Mouse (Mus musculus) sigmoid colon, adult 10 weeks (tissue): ENCODE measurements around the gene Shmt2. TPM values are rescaled to one million over a fixed set of nuclear protein-coding genes. Genes with fewer than 3 reads are reported as not detected.

Source experiments
- polyA plus RNA-seq: library from polyadenylated mRNA; stranded (reverse); fragments of 350-450 nt; fragmentation: Illumina TruSeq; extraction: RNeasy Lipid Tissue Mini Kit (QIAGEN cat#74804); gene quantifications from one replicate; pipeline ENCODE4 v1.2.3, GENCODE M21; 2014; ENCODE audit warnings: low read depth, low replicate concordance

Shmt2 gene
- 0.91 TPM for polyA plus RNA-seq

GRCm38 (mm10) chr10:127522088-127522581, at the start of gene Shmt2:
TSS of gene Shmt2 (minus strand) at chr10:127522444.

DNA sequence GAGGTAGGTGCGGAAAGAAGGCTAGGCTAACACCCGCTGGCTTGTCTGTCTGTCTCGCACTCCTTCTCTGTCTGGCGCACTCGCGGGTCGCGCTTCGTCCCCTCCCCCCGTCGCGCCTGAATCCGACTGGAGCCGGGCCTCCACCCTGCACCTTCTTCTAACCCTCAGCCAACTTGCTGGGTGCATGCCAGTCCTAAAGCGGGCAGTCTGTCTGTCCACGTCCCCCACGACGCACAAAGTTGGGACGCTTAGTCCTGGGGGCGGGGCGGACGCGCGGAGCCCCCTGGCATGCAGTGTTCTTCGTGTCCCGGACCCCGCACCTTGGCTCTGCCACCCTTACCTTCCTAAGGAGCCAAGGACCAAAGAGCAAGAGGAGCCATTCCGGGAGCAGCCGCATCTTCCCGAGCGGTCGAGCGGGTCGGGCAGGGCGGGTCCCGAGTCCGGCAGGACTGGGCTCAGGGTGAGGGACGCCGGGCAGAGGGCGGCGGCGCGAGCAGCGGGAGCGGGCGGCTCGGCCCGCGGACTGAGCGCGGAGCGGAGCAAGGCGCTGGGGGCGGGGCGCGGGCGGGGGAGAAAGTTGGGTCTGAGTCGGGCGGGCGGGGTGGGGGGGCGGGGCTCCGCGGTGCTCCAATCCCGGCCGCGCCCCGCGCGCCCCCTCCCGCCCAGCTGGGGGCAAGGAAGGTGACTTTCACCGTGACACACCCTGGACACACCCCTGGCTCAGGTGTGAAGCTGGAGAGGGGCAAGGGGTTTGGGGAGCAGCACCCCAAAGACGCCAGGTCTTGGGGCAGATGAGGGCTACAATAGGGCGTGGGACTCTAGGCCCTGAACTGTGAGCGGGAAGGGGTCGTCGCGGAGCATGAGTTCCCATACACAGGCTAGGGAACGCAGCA, 12.0 kb upstream of the Shmt2 start, which contains the start of gene Nxph4:
TSS of gene Nxph4 (minus strand) at position 524 of the 893 bp plus-strand sequence.

GRCm38 (mm10) chr10:127514764-127515163, 7.5 kb downstream of the Shmt2 start, which contains the start of gene Ndufa4l2:
TSS of gene Ndufa4l2 (plus strand) at chr10:127514967.

DNA sequence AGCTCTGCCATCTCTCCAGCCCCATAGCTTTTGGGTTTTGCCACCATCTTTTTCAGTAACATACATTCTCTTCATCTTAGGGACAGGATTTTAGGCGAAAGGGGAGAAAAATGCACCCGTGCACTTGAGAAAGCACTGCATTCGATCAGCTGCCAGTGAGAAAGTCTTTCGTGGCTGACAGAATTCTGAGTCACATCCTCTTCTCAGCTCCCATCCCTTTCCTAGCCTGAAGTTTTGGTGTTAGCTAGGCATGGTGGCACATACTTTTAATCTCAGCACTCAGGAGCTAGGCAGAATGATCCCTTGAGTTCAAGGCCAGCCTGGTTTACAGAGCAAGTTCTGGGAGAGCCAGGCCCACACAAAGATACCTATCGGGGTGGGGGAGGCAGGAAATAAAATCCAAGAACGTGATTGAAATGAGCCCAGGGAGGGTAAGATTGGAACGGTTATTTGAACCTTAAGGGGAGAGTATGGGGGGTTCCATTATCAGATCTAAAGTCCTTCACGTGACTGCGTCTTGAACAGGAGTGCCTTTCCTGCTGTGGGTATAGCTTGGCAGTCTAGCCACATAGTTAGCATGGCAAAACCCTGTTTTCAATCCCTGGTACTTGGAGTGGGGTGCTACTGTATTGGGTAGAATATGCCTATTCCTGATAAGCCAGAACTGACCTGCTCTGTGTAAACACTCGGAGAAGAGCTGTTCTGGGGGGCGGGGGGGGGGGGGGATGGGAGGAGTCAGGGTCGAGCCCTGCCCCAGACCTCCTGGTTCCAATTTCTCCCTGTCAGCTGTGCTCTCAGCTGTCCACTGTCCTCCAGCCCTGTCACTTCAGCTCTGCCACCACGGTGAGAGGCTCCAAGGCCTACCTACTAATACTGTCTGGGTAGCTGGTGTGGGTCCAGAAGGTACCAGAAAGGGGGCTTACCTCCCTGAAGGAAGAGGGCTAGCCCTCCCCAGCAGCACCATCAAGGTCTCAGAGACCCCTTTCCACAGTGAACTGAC, 21.1 kb downstream of the Shmt2 start, which contains the start of gene Stac3:
TSS of gene Stac3 (plus strand) at position 793 of the 1,000 bp plus-strand sequence.

Other genes with a start within 250 kb of the Shmt2 start
- 3.3 TPM for gene Mbd6, start 233.4 kb downstream of the Shmt2 start, polyA plus RNA-seq
- 5.4 TPM for gene Mars, start 210.7 kb downstream of the Shmt2 start, polyA plus RNA-seq
- 0.41 TPM for gene Arhgap9, start 200.5 kb downstream of the Shmt2 start, polyA plus RNA-seq
- 0.38 TPM for gene Gli1, start 180.5 kb downstream of the Shmt2 start, polyA plus RNA-seq
- not detected for gene Inhbe, start 168.0 kb downstream of the Shmt2 start, polyA plus RNA-seq
- gene Inhbc, start 152.0 kb downstream of the Shmt2 start, polyA plus RNA-seq: not detected
- 192 TPM for gene R3hdm2, start 142.1 kb downstream of the Shmt2 start, polyA plus RNA-seq
- gene Stac3, start 20.8 kb downstream of the Shmt2 start, polyA plus RNA-seq: not detected
- gene Ndufa4l2, start 7.5 kb downstream of the Shmt2 start, polyA plus RNA-seq: not detected
- gene Nxph4, start 12.1 kb upstream of the Shmt2 start, polyA plus RNA-seq: not detected
- gene Lrp1, start 98.7 kb upstream of the Shmt2 start, polyA plus RNA-seq: 2.3 TPM
- gene Stat6, start 120.5 kb upstream of the Shmt2 start, polyA plus RNA-seq: 34.2 TPM
- 10.6 TPM for gene Nemp1, start 144.5 kb upstream of the Shmt2 start, polyA plus RNA-seq
- 0.35 TPM for gene Nab2, start 146.1 kb upstream of the Shmt2 start, polyA plus RNA-seq
- 74.7 TPM for gene Myo1a, start 182.7 kb upstream of the Shmt2 start, polyA plus RNA-seq
- gene Tac2, start 202.0 kb upstream of the Shmt2 start, polyA plus RNA-seq: not detected
- 4.1 TPM for gene Zbtb39, start 217.1 kb upstream of the Shmt2 start, polyA plus RNA-seq
- 0.09 TPM for gene Gpr182, start 229.3 kb upstream of the Shmt2 start, polyA plus RNA-seq
- 1.2 TPM for gene Rdh1, start 237.3 kb upstream of the Shmt2 start, polyA plus RNA-seq
- gene Rdh16f1, start 237.3 kb upstream of the Shmt2 start, polyA plus RNA-seq: not detected